Mouse (Mus musculus): ENCODE data around the gene Bicc1. TPM values are rescaled to one million over a fixed set of nuclear protein-coding genes. Genes with fewer than 3 reads are reported as not detected.

The Bicc1 gene
- polyA plus RNA-seq, 1 experiment from 2014 or later, result 4.3 TPM

DNA sequence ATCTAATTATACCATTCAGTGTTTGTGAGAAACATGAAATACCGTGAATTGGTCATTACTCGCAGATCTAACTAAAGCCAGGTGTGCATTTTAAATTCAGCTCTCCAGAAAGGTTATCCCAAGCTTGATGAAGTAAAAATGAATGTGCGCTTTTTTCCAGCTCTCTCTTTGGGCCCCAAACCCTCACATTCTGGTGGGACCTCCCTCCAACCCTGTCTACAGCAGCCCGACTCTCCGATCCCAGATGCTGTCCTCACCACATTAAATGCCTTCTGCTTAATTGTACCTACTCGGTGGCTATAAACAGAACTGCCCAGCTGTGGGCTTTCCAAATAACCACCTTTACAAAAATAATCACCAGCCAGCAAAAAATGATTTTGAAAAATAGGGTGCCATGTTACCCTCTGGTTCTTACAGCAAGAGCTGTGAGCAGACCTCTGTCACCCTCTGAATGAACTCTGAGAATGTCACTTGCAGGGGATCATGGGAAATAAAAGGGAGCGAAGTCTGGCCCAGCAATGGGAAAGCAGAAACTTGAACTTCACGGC is 64.7 kb downstream of the Bicc1 start:
- no peaks in the 10 kb centered on the region for H3K36me3 ChIP-seq (ENCODE audit: control insufficient read depth, insufficient read depth, low read length)
- WGBS, result 88% methylated on average over 8 of the region's 8 CpGs
- no peak overlapping the region for H3K4me2 ChIP-seq (ENCODE audit: low read length)
- no peak overlapping the region for H3K9ac ChIP-seq (ENCODE audit: low read depth, low read length)
- H3K4me1 ChIP-seq (ENCODE audit: control insufficient read depth, insufficient read depth, low read length), result no peaks in the 10 kb centered on the region
- no peak for ATAC-seq
- H3K27ac ChIP-seq (ENCODE audit: low read length), result no peak overlapping the region
- no peaks in the 10 kb centered on the region for H3K9me3 ChIP-seq (replicated peaks; ENCODE audit: control insufficient read depth, low read length, poor library complexity, severe bottlenecking)
- H3K4me3 ChIP-seq (ENCODE audit: low read depth, low read length), result no peak overlapping the region
- no peaks in the 10 kb centered on the region for H3K27me3 ChIP-seq (ENCODE audit: control insufficient read depth, insufficient read depth, low read depth, low read length)

DNA sequence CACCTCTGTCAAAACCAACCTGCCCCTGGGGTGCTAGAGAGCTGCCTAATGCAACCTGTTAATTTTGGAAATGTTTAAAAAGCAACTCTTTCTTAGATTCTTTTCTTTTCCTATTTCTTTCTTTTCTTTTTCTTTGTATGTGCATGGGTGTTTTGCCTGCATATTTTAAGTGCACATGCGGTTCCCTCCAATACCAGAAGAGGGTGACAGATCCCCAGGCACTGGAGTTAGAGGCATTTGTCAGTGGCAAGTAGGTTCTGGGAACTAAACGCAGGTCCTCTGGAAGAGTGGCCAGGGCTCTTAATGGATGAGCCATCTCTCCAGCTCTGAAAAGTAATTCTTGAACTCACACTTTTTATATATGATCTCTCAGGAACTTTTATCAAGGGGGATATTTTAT is 66.2 kb downstream of the Bicc1 start:
- ATAC-seq, result no peak
- no peak overlapping the region for H3K9ac ChIP-seq (ENCODE audit: low read depth, low read length)
- 89% methylated on average over 2 of the region's 2 CpGs for WGBS

DNA sequence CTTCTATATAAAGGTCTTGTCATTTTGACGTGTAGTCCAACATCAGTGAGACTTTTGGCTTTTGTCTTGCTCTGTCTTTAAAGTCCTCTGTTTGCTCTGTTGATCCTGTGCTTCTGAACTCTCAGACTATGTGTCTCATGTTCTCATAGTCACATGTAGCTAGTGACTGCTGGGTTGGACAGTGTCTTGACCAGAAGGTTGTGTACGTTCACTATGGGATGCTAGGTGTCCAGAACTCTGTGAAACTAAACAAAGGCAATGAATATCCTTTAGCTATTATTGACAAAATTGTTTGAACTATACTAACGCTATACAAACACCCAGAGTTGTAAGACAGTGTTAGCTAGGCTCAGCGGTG is 72.2 kb downstream of the Bicc1 start:
- 89% methylated on average over 4 of the region's 4 CpGs for WGBS
- no peak for ATAC-seq

More for the DNA sequence above, 66.2 kb downstream of the Bicc1 start:
- Histone ChIP-seq H3K36me3 (ENCODE audit: control insufficient read depth, insufficient read depth, low read length) (no peaks in the 10 kb centered on the region), H3K27ac (ENCODE audit: low read length) (no peak overlapping the region), H3K4me1 (ENCODE audit: control insufficient read depth, insufficient read depth, low read length) (no peaks in the 10 kb centered on the region), H3K27me3 (ENCODE audit: control insufficient read depth, insufficient read depth, low read depth, low read length) (no peaks in the 10 kb centered on the region), H3K9me3 (replicated peaks; ENCODE audit: control insufficient read depth, low read length, poor library complexity, severe bottlenecking) (no peaks in the 10 kb centered on the region), H3K4me3 (ENCODE audit: low read depth, low read length) (no peak overlapping the region), H3K4me2 (ENCODE audit: low read length) (no peak overlapping the region)

DNA sequence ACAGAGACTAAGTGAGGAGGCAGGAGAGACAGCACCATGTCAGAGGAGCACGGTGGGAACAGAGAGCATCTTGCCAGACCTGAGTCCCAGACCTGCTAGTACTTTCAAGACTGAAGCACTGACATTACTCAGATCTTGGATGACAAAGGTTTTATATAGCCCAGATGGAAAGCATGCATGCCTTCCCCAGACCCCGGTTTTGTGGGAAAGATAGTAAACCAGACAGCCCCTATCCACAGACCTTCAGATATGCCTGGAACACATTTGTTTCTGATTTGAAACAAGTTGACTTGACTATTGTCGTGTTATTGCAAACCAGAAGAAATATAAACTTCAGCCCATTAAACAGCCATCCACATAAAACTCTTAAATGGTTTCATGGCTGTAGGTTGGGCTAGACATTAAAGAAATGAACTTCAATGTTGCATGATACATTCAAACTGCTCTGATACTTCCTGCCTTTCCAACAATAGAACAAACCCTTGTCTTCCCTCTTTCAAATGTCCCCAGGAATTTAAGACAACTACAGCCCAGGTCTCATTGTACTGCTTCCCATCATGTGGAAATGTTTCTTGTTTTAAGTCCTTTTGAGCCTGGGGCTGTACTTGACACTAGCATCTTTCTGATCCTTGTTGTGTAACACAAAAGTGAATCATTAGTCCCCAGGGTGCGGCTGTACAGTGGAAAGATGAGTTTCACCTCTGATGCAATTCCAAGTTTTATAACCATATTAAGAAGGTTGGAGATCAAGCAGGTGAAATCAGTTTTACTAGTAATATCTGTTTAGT is 72.7 kb downstream of the Bicc1 start:
- Histone ChIP-seq H3K4me3 (ENCODE audit: low read depth, low read length) (no peak overlapping the region), H3K36me3 (ENCODE audit: control insufficient read depth, insufficient read depth, low read length) (no peaks in the 10 kb centered on the region), H3K27me3 (ENCODE audit: control insufficient read depth, insufficient read depth, low read depth, low read length) (no peaks in the 10 kb centered on the region), H3K9ac (ENCODE audit: low read depth, low read length) (no peak overlapping the region), H3K4me1 (ENCODE audit: control insufficient read depth, insufficient read depth, low read length) (no peaks in the 10 kb centered on the region), H3K9me3 (replicated peaks; ENCODE audit: control insufficient read depth, low read length, poor library complexity, severe bottlenecking) (no peaks in the 10 kb centered on the region), H3K27ac (ENCODE audit: low read length) (no peak overlapping the region), H3K4me2 (ENCODE audit: low read length) (no peak overlapping the region)
- no peak for ATAC-seq
- WGBS, result 91% methylated on average over 4 of the region's 4 CpGs

More for the DNA sequence above, 72.2 kb downstream of the Bicc1 start:
- Histone ChIP-seq H3K4me1 (ENCODE audit: control insufficient read depth, insufficient read depth, low read length) (no peaks in the 10 kb centered on the region), H3K9me3 (replicated peaks; ENCODE audit: control insufficient read depth, low read length, poor library complexity, severe bottlenecking) (no peaks in the 10 kb centered on the region), H3K4me2 (ENCODE audit: low read length) (no peak overlapping the region), H3K27ac (ENCODE audit: low read length) (no peak overlapping the region), H3K9ac (ENCODE audit: low read depth, low read length) (no peak overlapping the region), H3K27me3 (ENCODE audit: control insufficient read depth, insufficient read depth, low read depth, low read length) (no peaks in the 10 kb centered on the region), H3K4me3 (ENCODE audit: low read depth, low read length) (no peak overlapping the region), H3K36me3 (ENCODE audit: control insufficient read depth, insufficient read depth, low read length) (no peaks in the 10 kb centered on the region)

DNA sequence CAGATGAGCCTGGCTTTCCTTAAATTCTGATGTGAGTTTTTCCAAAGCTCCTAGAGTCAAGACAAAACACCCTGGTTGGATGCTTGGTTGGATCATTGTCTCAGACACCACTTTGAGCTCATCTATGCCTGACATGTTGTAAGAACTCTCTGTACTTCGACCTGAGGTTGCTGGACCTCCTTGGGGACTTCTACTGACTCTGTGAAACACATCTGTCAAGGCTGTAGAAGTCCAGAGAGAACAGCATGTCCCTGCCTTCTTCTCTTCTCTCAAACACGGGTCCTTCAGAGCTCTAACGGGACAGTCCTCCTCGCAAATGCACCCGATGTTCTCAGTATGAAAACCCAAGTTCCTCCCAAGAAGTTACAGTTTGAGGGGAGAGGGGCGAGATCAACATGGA is 76.5 kb downstream of the Bicc1 start:
- no peaks in the 10 kb centered on the region for H3K36me3 ChIP-seq (ENCODE audit: control insufficient read depth, insufficient read depth, low read length)
- ATAC-seq, result no peak
- H3K27me3 ChIP-seq (ENCODE audit: control insufficient read depth, insufficient read depth, low read depth, low read length), result no peaks in the 10 kb centered on the region
- no peak overlapping the region for H3K4me2 ChIP-seq (ENCODE audit: low read length)
- no peak overlapping the region for H3K9ac ChIP-seq (ENCODE audit: low read depth, low read length)
- WGBS, result 88% methylated on average over 6 of the region's 6 CpGs
- H3K27ac ChIP-seq (ENCODE audit: low read length), result no peak overlapping the region
- no peaks in the 10 kb centered on the region for H3K9me3 ChIP-seq (replicated peaks; ENCODE audit: control insufficient read depth, low read length, poor library complexity, severe bottlenecking)
- no peak overlapping the region for H3K4me3 ChIP-seq (ENCODE audit: low read depth, low read length)
- H3K4me1 ChIP-seq (ENCODE audit: control insufficient read depth, insufficient read depth, low read length), result no peaks in the 10 kb centered on the region

DNA sequence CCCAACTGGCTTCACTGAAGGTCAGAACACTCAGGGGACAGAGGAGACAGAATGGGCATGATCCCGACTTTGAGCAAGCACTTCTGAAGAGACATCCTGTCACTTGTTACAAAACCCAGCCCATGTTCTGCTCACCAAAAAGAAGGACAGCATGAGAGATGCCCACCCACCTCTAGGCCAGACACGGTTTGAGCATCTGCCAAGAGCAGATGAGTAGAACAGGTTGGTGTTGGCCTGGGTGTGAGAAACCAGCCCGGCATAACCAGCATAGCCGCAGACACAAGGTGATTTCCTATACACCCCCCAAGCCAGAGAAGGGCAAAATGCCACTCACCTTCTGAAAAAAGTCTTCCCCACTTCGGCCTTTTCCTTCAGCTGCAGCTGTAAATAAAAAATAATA is 80.6 kb downstream of the Bicc1 start:
- no peaks in the 10 kb centered on the region for H3K4me1 ChIP-seq (ENCODE audit: control insufficient read depth, insufficient read depth, low read length)
- no peak overlapping the region for H3K27ac ChIP-seq (ENCODE audit: low read length)
- no peaks in the 10 kb centered on the region for H3K9me3 ChIP-seq (replicated peaks; ENCODE audit: control insufficient read depth, low read length, poor library complexity, severe bottlenecking)
- H3K27me3 ChIP-seq (ENCODE audit: control insufficient read depth, insufficient read depth, low read depth, low read length), result no peaks in the 10 kb centered on the region
- no peak overlapping the region for H3K4me2 ChIP-seq (ENCODE audit: low read length)
- ATAC-seq, result no peak
- H3K4me3 ChIP-seq (ENCODE audit: low read depth, low read length), result no peak overlapping the region
- H3K9ac ChIP-seq (ENCODE audit: low read depth, low read length), result no peak overlapping the region
- 96% methylated on average over 5 of the region's 5 CpGs for WGBS
- H3K36me3 ChIP-seq (ENCODE audit: control insufficient read depth, insufficient read depth, low read length), result no peaks in the 10 kb centered on the region

DNA sequence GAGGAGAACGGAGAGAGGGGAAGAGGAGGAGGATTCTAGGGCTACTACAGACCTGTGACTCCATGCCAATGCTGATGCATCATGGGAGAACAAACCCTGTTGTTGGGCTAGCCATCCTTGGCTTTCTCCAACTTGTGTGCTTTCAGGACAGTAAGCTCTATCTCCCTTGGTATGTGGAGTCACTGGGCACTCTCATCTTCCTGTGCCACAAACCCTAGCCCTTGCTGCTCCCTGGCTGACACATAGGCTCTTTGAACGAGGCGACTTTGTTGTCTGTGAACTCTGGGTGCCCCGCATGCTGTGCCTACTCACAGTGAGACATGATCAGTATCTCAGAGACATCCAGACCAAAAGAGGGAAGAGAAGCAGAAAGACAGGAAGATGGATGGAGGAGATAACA is 94.5 kb downstream of the Bicc1 start:
- Histone ChIP-seq H3K4me2 (ENCODE audit: low read length) (no peak overlapping the region), H3K27ac (ENCODE audit: low read length) (no peak overlapping the region), H3K27me3 (ENCODE audit: control insufficient read depth, insufficient read depth, low read depth, low read length) (no peaks in the 10 kb centered on the region), H3K9ac (ENCODE audit: low read depth, low read length) (no peak overlapping the region), H3K4me3 (ENCODE audit: low read depth, low read length) (no peak overlapping the region), H3K36me3 (ENCODE audit: control insufficient read depth, insufficient read depth, low read length) (no peaks in the 10 kb centered on the region), H3K4me1 (ENCODE audit: control insufficient read depth, insufficient read depth, low read length) (no peaks in the 10 kb centered on the region), H3K9me3 (replicated peaks; ENCODE audit: control insufficient read depth, low read length, poor library complexity, severe bottlenecking) (no peaks in the 10 kb centered on the region)
- 85% methylated on average over 4 of the region's 4 CpGs for WGBS
- no peak for ATAC-seq

DNA sequence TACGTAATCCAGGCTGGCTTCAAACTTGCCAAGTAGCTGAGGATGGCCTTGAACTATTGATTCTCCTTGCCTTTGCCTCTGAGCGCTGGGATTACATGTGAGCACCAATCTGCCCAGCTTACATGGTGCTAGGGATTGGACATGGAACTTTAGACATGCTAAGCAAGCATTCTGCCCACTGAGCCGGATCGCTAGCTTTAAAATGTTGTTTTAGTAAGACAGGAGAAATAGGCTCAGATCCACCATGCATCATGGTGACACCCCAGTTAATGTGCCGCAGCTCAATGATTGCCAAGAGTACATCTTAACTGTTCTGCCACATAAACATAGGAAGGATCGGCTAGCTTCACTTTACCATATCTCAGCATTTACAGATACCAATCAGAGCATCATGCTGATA is 94.9 kb downstream of the Bicc1 start:
- no peaks in the 10 kb centered on the region for H3K4me1 ChIP-seq (ENCODE audit: control insufficient read depth, insufficient read depth, low read length)
- ATAC-seq, result no peak
- H3K9ac ChIP-seq (ENCODE audit: low read depth, low read length), result no peak overlapping the region
- H3K27ac ChIP-seq (ENCODE audit: low read length), result no peak overlapping the region
- H3K4me3 ChIP-seq (ENCODE audit: low read depth, low read length), result no peak overlapping the region
- H3K27me3 ChIP-seq (ENCODE audit: control insufficient read depth, insufficient read depth, low read depth, low read length), result no peaks in the 10 kb centered on the region
- WGBS, result 92% methylated on average over 6 of the region's 6 CpGs
- no peak overlapping the region for H3K4me2 ChIP-seq (ENCODE audit: low read length)
- H3K9me3 ChIP-seq (replicated peaks; ENCODE audit: control insufficient read depth, low read length, poor library complexity, severe bottlenecking), result no peaks in the 10 kb centered on the region
- no peaks in the 10 kb centered on the region for H3K36me3 ChIP-seq (ENCODE audit: control insufficient read depth, insufficient read depth, low read length)

DNA sequence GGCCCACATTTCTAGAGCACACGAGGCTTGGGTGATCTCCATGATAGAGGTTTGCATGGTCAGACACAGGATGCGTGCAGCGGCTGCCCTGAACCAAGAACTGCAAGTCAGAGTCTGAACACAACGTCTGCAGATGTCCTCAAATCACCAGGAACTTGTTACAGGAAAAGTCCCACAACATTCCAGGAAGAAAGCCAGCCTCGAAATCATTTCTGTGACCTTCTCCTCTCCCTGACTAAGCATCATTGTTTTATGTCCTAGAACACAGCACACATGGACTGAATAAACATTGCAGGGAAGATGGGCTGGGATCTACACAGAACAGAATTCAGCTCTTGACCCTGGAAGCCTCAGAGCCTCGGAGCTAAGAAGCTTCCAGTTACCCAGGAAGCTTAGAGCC is 97.3 kb downstream of the Bicc1 start:
- no peaks in the 10 kb centered on the region for H3K9me3 ChIP-seq (replicated peaks; ENCODE audit: control insufficient read depth, low read length, poor library complexity, severe bottlenecking)
- H3K9ac ChIP-seq (ENCODE audit: low read depth, low read length), result no peak overlapping the region
- H3K4me2 ChIP-seq (ENCODE audit: low read length), result no peak overlapping the region
- H3K36me3 ChIP-seq (ENCODE audit: control insufficient read depth, insufficient read depth, low read length), result no peaks in the 10 kb centered on the region
- H3K4me3 ChIP-seq (ENCODE audit: low read depth, low read length), result no peak overlapping the region
- peaks cover 7% of the 10 kb centered on the region; the same call in 1 of the 2 replicates for H3K4me1 ChIP-seq (ENCODE audit: control insufficient read depth, insufficient read depth, low read length)
- no peak overlapping the region for H3K27ac ChIP-seq (ENCODE audit: low read length)
- H3K27me3 ChIP-seq (ENCODE audit: control insufficient read depth, insufficient read depth, low read depth, low read length), result no peaks in the 10 kb centered on the region
- ATAC-seq, result no peak
- 81% methylated on average over 6 of the region's 6 CpGs for WGBS

Data from midbrain, embryonic 16.5 days (tissue).